10 mouse cellular contexts compared by ENCODE assay signal in the genomic region with DNA sequence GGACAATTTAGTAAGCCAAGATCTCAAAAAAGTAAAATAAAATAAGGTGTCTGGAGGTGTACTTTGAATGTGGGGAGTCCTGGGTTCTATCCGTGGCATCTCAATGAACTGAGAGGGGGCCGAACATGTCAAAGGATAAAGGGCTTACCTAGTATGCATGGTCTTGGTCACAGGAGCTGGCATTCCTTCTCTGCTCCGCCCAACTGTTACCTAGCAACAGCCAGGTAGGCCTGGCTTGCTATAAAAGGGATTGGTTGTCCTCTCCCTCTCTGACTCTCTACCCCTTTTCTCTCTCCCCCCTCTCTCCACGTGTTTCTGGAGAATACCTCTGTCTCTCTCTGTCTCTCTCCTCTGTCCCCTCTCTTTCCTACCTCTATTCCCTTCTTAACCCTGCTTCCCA. TPM values are rescaled to one million over a fixed set of nuclear protein-coding genes. Genes with fewer than 3 reads are reported as not detected.
DNase-seq lines count a peak whose midpoint lies in the region; ATAC-seq and TF ChIP-seq lines count a peak whose summit lies in the region.
"Had no signal": no experiment of that assay in that cellular context is flagged by ENCODE, and none has a peak within 500 bp of the region (broad histone marks: within the 10 kb centered on the region; RNA-seq: fewer than 3 reads in every experiment).

No protein-coding gene starts in this region.

- peaks cover 14% of the 10 kb centered on the region; the same call in 1 of the 2 replicates for H3K4me1 ChIP-seq in spleen, adult 2 months (ENCODE audit: control insufficient read depth, insufficient read depth, insufficient read length)
- H3K4me1 ChIP-seq in limb, embryonic 13.5 days, result peaks cover 71% of the 10 kb centered on the region
- H3K4me1 ChIP-seq in forebrain, embryonic 16.5 days (replicated peaks; ENCODE audit: control insufficient read depth, insufficient read depth, low read length), result peaks cover 48% of the 10 kb centered on the region

- TF ChIP-seq POLR2A in spleen, adult 2 months (IDR thresholded peaks at IDR 0.05; ENCODE audit: low read depth, low read length), result no peak

- 0 out of 2 replicates have a peak overlapping the region, but pooled peaks have one; percentile 20 for H3K27ac ChIP-seq in spleen, adult 2 months (ENCODE audit: insufficient read depth, low read length)
- peak overlapping the region; percentile 99 for H3K27ac ChIP-seq in limb, embryonic 13.5 days
- no peak overlapping the region for H3K27ac ChIP-seq in forebrain, embryonic 16.5 days (ENCODE audit: low read length)

- DNase-seq in embryo, embryonic 10.5 days (ENCODE audit: low spot score), result peak; percentile 19
- no peak for DNase-seq in embryo, embryonic 9.5 days (ENCODE audit: extremely low spot score)
- DNase-seq in spleen, adult 2 months (ENCODE audit: low read depth in 1 of 2, low spot score in 2 of 2), result no peak
- no peak for DNase-seq in spleen, postnatal 14 days (ENCODE audit: low spot score in 2 of 2)
- DNase-seq in right cerebral cortex, postnatal 14 days, result no peak
- no peak for DNase-seq in right cerebral cortex, adult 2 months (ENCODE audit: low spot score in 2 of 2)
- DNase-seq: cerebellum, adult 9-11 months; layer of hippocampus, postnatal 36 days had no signal

- no peak overlapping the region for H3K4me3 ChIP-seq in spleen, adult 2 months (ENCODE audit: extremely low read depth, insufficient read depth, insufficient read length)
- 0 out of 2 replicates have a peak overlapping the region, but pooled peaks have one; percentile 42 for H3K4me3 ChIP-seq in limb, embryonic 13.5 days
- no peak overlapping the region for H3K4me3 ChIP-seq in forebrain, embryonic 16.5 days (replicated peaks; ENCODE audit: low read length)

- no peak overlapping the region for H3K9ac ChIP-seq in limb, embryonic 13.5 days
- no peak overlapping the region for H3K9ac ChIP-seq in forebrain, embryonic 16.5 days (replicated peaks; ENCODE audit: low read depth, low read length)

- no peak for TF ChIP-seq CTCF in spleen, adult 2 months (IDR thresholded peaks at IDR 0.05; ENCODE audit: extremely low read depth, insufficient read depth, insufficient read length, insufficient replicate concordance)

- no peak for ATAC-seq in limb, embryonic 13.5 days (ENCODE audit: low FRiP score, low read depth)
- ATAC-seq in forebrain, embryonic 16.5 days, result no peak

- H3K36me3 ChIP-seq in spleen, adult 2 months (ENCODE audit: control insufficient read depth, insufficient read depth, low read length), result no peaks in the 10 kb centered on the region
- H3K36me3 ChIP-seq in limb, embryonic 13.5 days, result no peaks in the 10 kb centered on the region
- H3K36me3 ChIP-seq in forebrain, embryonic 16.5 days (ENCODE audit: control insufficient read depth, insufficient read depth), result no peaks in the 10 kb centered on the region

- no peaks in the 10 kb centered on the region for H3K27me3 ChIP-seq in spleen, adult 2 months (ENCODE audit: control insufficient read depth, insufficient read depth, low read length)
- no peaks in the 10 kb centered on the region for H3K27me3 ChIP-seq in limb, embryonic 13.5 days
- no peaks in the 10 kb centered on the region for H3K27me3 ChIP-seq in forebrain, embryonic 16.5 days (replicated peaks; ENCODE audit: control insufficient read depth, insufficient read depth, low read length)

- no peaks in the 10 kb centered on the region for H3K9me3 ChIP-seq in limb, embryonic 13.5 days
- no peaks in the 10 kb centered on the region for H3K9me3 ChIP-seq in forebrain, embryonic 16.5 days (ENCODE audit: control insufficient read depth, low read length)

- peak overlapping the region; percentile 76; the same call in 1 of the 2 replicates for H3K4me2 ChIP-seq in limb, embryonic 13.5 days (replicated peaks)
- no peak overlapping the region for H3K4me2 ChIP-seq in forebrain, embryonic 16.5 days (ENCODE audit: low read length)

- WGBS in spleen, adult 2 months, result 80% methylated on average over 4 of the region's 4 CpGs
- WGBS in limb, embryonic 13.5 days, result 42% methylated on average over 4 of the region's 4 CpGs
- WGBS in forebrain, embryonic 16.5 days, result 52% methylated on average over 4 of the region's 4 CpGs

RNA-seq across cellular contexts. Expression of gene Ier2, which starts 5.0 kb away (rescaled TPM):
- 23.0 and 27.4 TPM in 2 replicates for polyA plus RNA-seq in spleen, adult 2 months (2012; rRNA removed)
- polyA plus RNA-seq in limb, embryonic 13.5 days (2015; fragmentation: Nextera tagmentation; extraction: Ambion mirVana), result 71.9 and 73.0 TPM in 2 replicates
- polyA plus RNA-seq in forebrain, embryonic 16.5 days (2015; fragmentation: Nextera tagmentation; extraction: Ambion mirVana), result 22.5 and 25.5 TPM in 2 replicates

RNA-seq across cellular contexts. Expression of gene Trmt1, which starts 28.4 kb away (rescaled TPM):
- polyA plus RNA-seq in spleen, adult 2 months (2012; rRNA removed), result 98.1 and 155 TPM in 2 replicates
- 70.8 and 72.7 TPM in 2 replicates for polyA plus RNA-seq in limb, embryonic 13.5 days (2015; fragmentation: Nextera tagmentation; extraction: Ambion mirVana)
- polyA plus RNA-seq in forebrain, embryonic 16.5 days (2015; fragmentation: Nextera tagmentation; extraction: Ambion mirVana), result 63.4 and 73.3 TPM in 2 replicates

RNA-seq across cellular contexts. Expression of gene Nacc1, which starts 30.0 kb away (rescaled TPM):
- 66.0 and 78.5 TPM in 2 replicates for polyA plus RNA-seq in spleen, adult 2 months (2012; rRNA removed)
- polyA plus RNA-seq in limb, embryonic 13.5 days (2015; fragmentation: Nextera tagmentation; extraction: Ambion mirVana), result 15.0 and 15.2 TPM in 2 replicates
- polyA plus RNA-seq in forebrain, embryonic 16.5 days (2015; fragmentation: Nextera tagmentation; extraction: Ambion mirVana), result 15.5 and 15.7 TPM in 2 replicates

RNA-seq across cellular contexts. Expression of gene Lyl1, which starts 43.6 kb away (rescaled TPM):
- polyA plus RNA-seq in spleen, adult 2 months (2012; rRNA removed), result 90.0 and 115 TPM in 2 replicates
- polyA plus RNA-seq in limb, embryonic 13.5 days (2015; fragmentation: Nextera tagmentation; extraction: Ambion mirVana), result 4.1 and 4.9 TPM in 2 replicates
- 2.6 and 2.9 TPM in 2 replicates for polyA plus RNA-seq in forebrain, embryonic 16.5 days (2015; fragmentation: Nextera tagmentation; extraction: Ambion mirVana)
